Mouse (Mus musculus) C2C12 (cell line): Measurements from ENCODE around the gene Sprn.
A peak's percentile ranks its signal among the peaks of the same experiment; 100 is the strongest.

Source experiments
- CEBPB ChIP-seq: IDR thresholded peaks from one replicate; pipeline ENCODE4 v1.6.1; 2011; ENCODE audit warnings: low read depth, mild to moderate bottlenecking, control low read depth, moderate library complexity
- CTCF ChIP-seq: IDR thresholded peaks from one replicate; pipeline ENCODE4 v1.5.1; 2011; ENCODE audit not compliant: control insufficient read depth, insufficient read depth, insufficient read length
- MAX ChIP-seq: IDR thresholded peaks from one replicate; pipeline ENCODE4 v1.6.1; 2011; ENCODE audit warnings: mild to moderate bottlenecking, control low read depth
- MYOD1 ChIP-seq: IDR thresholded peaks from one replicate; pipeline ENCODE4 v1.6.1; 2011; ENCODE audit warnings: low read depth; ENCODE audit not compliant: control insufficient read depth, insufficient read length
- USF1 ChIP-seq: IDR thresholded peaks from one replicate; pipeline ENCODE4 v1.6.1; 2011; ENCODE audit warnings: low read depth, mild to moderate bottlenecking, control low read depth, moderate library complexity

- no peak for TF ChIP-seq MYOD1
- no peak for TF ChIP-seq CTCF
- TF ChIP-seq USF1 = peak; percentile 12
- no peak for TF ChIP-seq CEBPB
- TF ChIP-seq MAX = peak; percentile 92
Measured at GRCm38 (mm10) chr7:140137135-140138020, 17.3 kb downstream of the Sprn start, which contains the start of gene Mtg1.
